Mouse (Mus musculus) stomach, postnatal 0 days (tissue): ENCODE measurements around the gene Trim52. TPM values are rescaled to one million over a fixed set of nuclear protein-coding genes. Genes with fewer than 3 reads are reported as not detected.

Source experiments
- ATAC-seq: fragments of 200-750 bp; cut with Nextera tagmentation; 2 replicates; pipeline ENCODE4 v1.8.0; 2017; ENCODE audit not compliant: low FRiP score, low TSS enrichment
- DNase-seq: peaks from one replicate; pipeline ENCODE4 v3.0.0-alpha.2; 2016; ENCODE audit warnings: low spot score
- H3K27ac ChIP-seq: fragments of 300-500 bp; sonication (generic); replicated peaks from 2 replicates; pipeline ENCODE4 v1.5.1; 2014; ENCODE audit warnings: mild to moderate bottlenecking, control low read depth
- H3K27me3 ChIP-seq: fragments of 300-500 bp; sonication (generic); 2 replicates; pipeline ENCODE4 v1.6.1; 2014; ENCODE audit warnings: low read length; ENCODE audit not compliant: control insufficient read depth, insufficient read depth
- H3K36me3 ChIP-seq: fragments of 300-500 bp; sonication (generic); 2 replicates; pipeline ENCODE4 v1.6.1; 2014; ENCODE audit warnings: low read length, mixed read lengths; ENCODE audit not compliant: control insufficient read depth, insufficient read depth
- H3K4me1 ChIP-seq: fragments of 300-500 bp; sonication (generic); replicated peaks from 2 replicates; pipeline ENCODE4 v1.6.1; 2014; ENCODE audit warnings: antibody characterized with exemption; ENCODE audit not compliant: control insufficient read depth, insufficient read depth
- H3K4me2 ChIP-seq: fragments of 300-500 bp; sonication (generic); replicated peaks from 2 replicates; pipeline ENCODE4 v1.6.1; 2014; ENCODE audit warnings: low read depth, mild to moderate bottlenecking, control low read depth, moderate library complexity
- H3K4me3 ChIP-seq: fragments of 300-500 bp; sonication (generic); 2 replicates; pipeline ENCODE4 v1.5.1; 2014; ENCODE audit warnings: low read depth, low read length, control low read depth
- H3K9ac ChIP-seq: fragments of 300-500 bp; sonication (generic); 2 replicates; pipeline ENCODE4 v1.6.1; 2014; ENCODE audit warnings: mild to moderate bottlenecking, low read length, control low read depth, mixed read lengths
- H3K9me3 ChIP-seq: fragments of 300-500 bp; sonication (generic); 2 replicates; pipeline ENCODE4 v1.6.1; 2016; ENCODE audit warnings: low read length; ENCODE audit not compliant: control insufficient read depth
- CTCF ChIP-seq: IDR thresholded peaks from 2 replicates; pipeline ENCODE4 v1.5.1; 2016; ENCODE audit warnings: antibody characterized with exemption, low read depth, mild to moderate bottlenecking, moderate library complexity
- EP300 ChIP-seq: optimal IDR thresholded peaks from 2 replicates; pipeline ENCODE3; 2016; ENCODE audit warnings: antibody characterized with exemption
- WGBS: fragments of 180-500 bp; shearing (Covaris S2); extraction: QIAGEN DNeasy Blood & Tissue Kit; methylation state at CpG from one replicate; pipeline ENCODE4 v1.1.7; 2014; 5-methylcytosine and 5-hydroxymethylcytosine counted together
- polyA plus RNA-seq: library from polyadenylated mRNA; unstranded; fragments of >200 nt; fragmentation: Nextera tagmentation; extraction: Ambion mirVana; gene quantifications from 2 replicates; pipeline ENCODE4 v1.2.1, GENCODE M21; 2015

Gene Trim52
- polyA plus RNA-seq, 1 experiment from 2014 or later = not detected

GRCm38 (mm10) chr14:106179728-106180125, 73.7 kb downstream of the Trim52 start:
- no peak for DNase-seq
- H3K4me2 ChIP-seq = no peak overlapping the region
- H3K27me3 ChIP-seq = no peaks in the 10 kb centered on the region

GRCm38 (mm10) chr14:106180616-106181015, 74.6 kb downstream of the Trim52 start:
- Histone ChIP-seq H3K36me3 (no peaks in the 10 kb centered on the region), H3K4me1 (no peaks in the 10 kb centered on the region), H3K4me3 (no peak overlapping the region), H3K4me2 (no peak overlapping the region), H3K9ac (no peak overlapping the region), H3K27me3 (no peaks in the 10 kb centered on the region), H3K9me3 (no peaks in the 10 kb centered on the region), H3K27ac (no peak overlapping the region)
- ATAC-seq = no peak
- no peak for TF ChIP-seq EP300
- no peak for TF ChIP-seq CTCF
- DNase-seq = no peak

More at GRCm38 (mm10) chr14:106179728-106180125, 73.7 kb downstream of the Trim52 start:
- TF ChIP-seq CTCF (no peak), EP300 (no peak)
- no peak overlapping the region for H3K9ac ChIP-seq
- WGBS = 61% methylated on average over 2 of the region's 2 CpGs
- ATAC-seq = no peak
- no peaks in the 10 kb centered on the region for H3K9me3 ChIP-seq
- no peaks in the 10 kb centered on the region for H3K36me3 ChIP-seq
- no peaks in the 10 kb centered on the region for H3K4me1 ChIP-seq
- no peak overlapping the region for H3K27ac ChIP-seq
- no peak overlapping the region for H3K4me3 ChIP-seq

GRCm38 (mm10) chr14:106183985-106184384, 78.0 kb downstream of the Trim52 start:
- H3K4me3 ChIP-seq = no peak overlapping the region
- H3K9ac ChIP-seq = no peak overlapping the region
- 90% methylated on average over 3 of the region's 3 CpGs for WGBS
- no peaks in the 10 kb centered on the region for H3K27me3 ChIP-seq
- H3K4me1 ChIP-seq = no peaks in the 10 kb centered on the region
- H3K27ac ChIP-seq = no peak overlapping the region
- TF ChIP-seq CTCF (no peak), EP300 (no peak)
- ATAC-seq = no peak
- no peaks in the 10 kb centered on the region for H3K36me3 ChIP-seq
- H3K4me2 ChIP-seq = no peak overlapping the region
- H3K9me3 ChIP-seq = no peaks in the 10 kb centered on the region
- DNase-seq = no peak

Other genes with a start within 250 kb of the Trim52 start
- gene Spry2, start 209.4 kb upstream of the Trim52 start, polyA plus RNA-seq = 45.8 and 49.2 TPM in 2 replicates